Mouse (Mus musculus) liver, embryonic 14.5 days (tissue): ENCODE results near the gene Elp4. TPM values are rescaled to one million over a fixed set of nuclear protein-coding genes. Genes with fewer than 3 reads are reported as not detected.

Experiments used
- ATAC-seq: fragments of 200-750 bp; cut with Nextera tagmentation; 2 replicates; pipeline ENCODE4 v1.8.0; 2017; ENCODE audit warnings: moderate number of reproducible peaks, mild to moderate bottlenecking, moderate library complexity; ENCODE audit not compliant: insufficient read depth
- DNase-seq, 3 experiments: peaks; one replicate each; pipeline ENCODE4 v3.0.0-alpha.2; 2012 to 2013; ENCODE audit warnings: low read depth in 3 of 3, low spot score in 3 of 3
- H3K27ac ChIP-seq: fragments of 300-500 bp; sonication (generic); 2 replicates; pipeline ENCODE4 v1.5.1; 2014; ENCODE audit warnings: moderate library complexity, mild to moderate bottlenecking, control low read depth, inconsistent platforms
- H3K27me3 ChIP-seq: fragments of 300-500 bp; sonication (generic); 2 replicates; pipeline ENCODE4 v1.6.1; 2014; ENCODE audit warnings: mild to moderate bottlenecking, low read length, moderate library complexity; ENCODE audit not compliant: control insufficient read depth, insufficient read depth
- H3K36me3 ChIP-seq: fragments of 300-500 bp; sonication (generic); replicated peaks from 2 replicates; pipeline ENCODE4 v1.6.1; 2014; ENCODE audit warnings: low read depth; ENCODE audit not compliant: control insufficient read depth, insufficient read depth
- H3K4me1 ChIP-seq, 2 experiments: fragments of 200-500 bp in 1 of 2; fragments of 300-500 bp in 1 of 2; sonication (generic) in 1 of 2; replicated peaks; 2 replicates each; pipeline ENCODE4 v1.6.1; 2012 to 2014; ENCODE audit warnings: antibody characterized with exemption in 1 of 2, inconsistent platforms in 1 of 2, low read length in 1 of 2; ENCODE audit not compliant: control insufficient read depth in 2 of 2, insufficient read depth in 2 of 2
- H3K4me2 ChIP-seq: fragments of 300-500 bp; sonication (generic); 2 replicates; pipeline ENCODE4 v1.6.1; 2014; ENCODE audit warnings: low read depth, mild to moderate bottlenecking, control low read depth, moderate library complexity
- H3K4me3 ChIP-seq, 2 experiments: fragments of 200-500 bp in 1 of 2; fragments of 300-500 bp in 1 of 2; sonication (generic) in 1 of 2; 2 replicates each; pipeline ENCODE4 v1.5.1; 2012 to 2014; ENCODE audit warnings: low read depth in 2 of 2, low read length in 2 of 2, mild to moderate bottlenecking in 2 of 2, control low read depth in 1 of 2, inconsistent platforms in 1 of 2, moderate library complexity in 1 of 2; ENCODE audit not compliant: insufficient read depth in 1 of 2
- H3K9ac ChIP-seq: fragments of 300-500 bp; sonication (generic); replicated peaks from 2 replicates; pipeline ENCODE4 v1.6.1; 2014; ENCODE audit warnings: mild to moderate bottlenecking, control low read depth, moderate library complexity
- H3K9me3 ChIP-seq: fragments of 300-500 bp; sonication (generic); 2 replicates; pipeline ENCODE4 v1.6.1; 2016; ENCODE audit warnings: low read length, mixed read lengths; ENCODE audit not compliant: control insufficient read depth
- CTCF ChIP-seq: IDR thresholded peaks from 2 replicates; pipeline ENCODE4 v1.5.1; 2016; ENCODE audit warnings: antibody characterized with exemption, low read depth, control low read depth
- EP300 ChIP-seq: IDR thresholded peaks from 2 replicates; pipeline ENCODE4 v1.6.1; 2016; ENCODE audit warnings: antibody characterized with exemption, low read depth
- WGBS: fragments of 180-500 bp; shearing (Covaris S2); extraction: QIAGEN DNeasy Blood & Tissue Kit; methylation state at CpG from one replicate; pipeline ENCODE4 v1.1.7; 2014; ENCODE audit not compliant: insufficient replicate concordance; 5-methylcytosine and 5-hydroxymethylcytosine counted together
- polyA plus RNA-seq, 2 experiments: library from polyadenylated mRNA; depleted of rRNA in 1 of 2; stranded (reverse) in 1 of 2; unstranded in 1 of 2; fragments of >200 nt; fragmentation: Nextera tagmentation in 1 of 2; extraction: Ambion mirVana in 1 of 2; gene quantifications; 2 replicates each; pipeline versions ENCODE4 v1.2.1 to v1.2.3; 2012 to 2014

The Elp4 gene
- polyA plus RNA-seq, 2 experiments: 5.3 to 11.8 TPM

GRCm38 (mm10) chr2:105680999-105681710, 223.2 kb downstream of the Elp4 start:
- Histone ChIP-seq H3K36me3 (no peaks in the 10 kb centered on the region), H3K4me2 (no peak overlapping the region), H3K9me3 (no peaks in the 10 kb centered on the region), H3K27me3 (peaks cover 96% of the 10 kb centered on the region), H3K9ac (no peak overlapping the region), H3K4me3 (no peak overlapping the region), H3K4me1 (no peaks in the 10 kb centered on the region), H3K27ac (no peak overlapping the region)
- no peak for TF ChIP-seq CTCF
- DNase-seq (no peak), ATAC-seq (no peak)
- 3% methylated on average over 30 of the region's 30 CpGs for WGBS

- ATAC-seq (no peak), DNase-seq (no peak)
- H3K27me3 ChIP-seq: peaks cover 96% of the 10 kb centered on the region
- no peak for TF ChIP-seq EP300
- TF ChIP-seq CTCF: no peak
- H3K4me3 ChIP-seq: no peak overlapping the region
- WGBS: 5% methylated on average over 24 of the region's 24 CpGs
- no peak overlapping the region for H3K4me2 ChIP-seq
- no peak overlapping the region for H3K27ac ChIP-seq
- H3K9me3 ChIP-seq: no peaks in the 10 kb centered on the region
- H3K4me1 ChIP-seq: no peaks in the 10 kb centered on the region
- H3K36me3 ChIP-seq: no peaks in the 10 kb centered on the region
- H3K9ac ChIP-seq: no peak overlapping the region
These were observed 224.0 kb downstream of the Elp4 start for GRCm38 (mm10) chr2:105680146-105680998.

GRCm38 (mm10) chr2:105679331-105679730, 225.0 kb downstream of the Elp4 start:
- H3K4me2 ChIP-seq: no peak overlapping the region
- ATAC-seq (no peak), DNase-seq (no peak)
- H3K36me3 ChIP-seq: no peaks in the 10 kb centered on the region
- WGBS: 3% methylated on average over 2 of the region's 2 CpGs
- no peak overlapping the region for H3K4me3 ChIP-seq
- no peaks in the 10 kb centered on the region for H3K4me1 ChIP-seq
- no peak overlapping the region for H3K27ac ChIP-seq
- TF ChIP-seq CTCF: no peak
- no peak for TF ChIP-seq EP300
- H3K9me3 ChIP-seq: no peaks in the 10 kb centered on the region
- H3K9ac ChIP-seq: no peak overlapping the region
- peaks cover 98% of the 10 kb centered on the region for H3K27me3 ChIP-seq

- Histone ChIP-seq H3K4me3 (no peak overlapping the region), H3K9me3 (no peaks in the 10 kb centered on the region), H3K4me2 (no peak overlapping the region), H3K27ac (no peak overlapping the region), H3K4me1 (no peaks in the 10 kb centered on the region), H3K36me3 (no peaks in the 10 kb centered on the region), H3K9ac (no peak overlapping the region), H3K27me3 (peaks cover 98% of the 10 kb centered on the region)
- no peak for DNase-seq
- no peak for ATAC-seq
- TF ChIP-seq EP300: no peak
- TF ChIP-seq CTCF: no peak
- WGBS: under 1% methylated on average over 7 of the region's 7 CpGs
These were observed 225.5 kb downstream of the Elp4 start for GRCm38 (mm10) chr2:105678880-105679321.

- DNase-seq: no peak
- H3K9me3 ChIP-seq: no peaks in the 10 kb centered on the region
- H3K9ac ChIP-seq: no peak overlapping the region
- H3K36me3 ChIP-seq: no peaks in the 10 kb centered on the region
- no peak overlapping the region for H3K27ac ChIP-seq
- TF ChIP-seq EP300: no peak
- no peak for TF ChIP-seq CTCF
- ATAC-seq: no peak
- H3K27me3 ChIP-seq: peaks cover 99% of the 10 kb centered on the region
- H3K4me2 ChIP-seq: no peak overlapping the region
- 1% methylated on average over 4 of the region's 4 CpGs for WGBS
- H3K4me1 ChIP-seq: no peaks in the 10 kb centered on the region
- H3K4me3 ChIP-seq: no peak overlapping the region
These were observed 226.1 kb downstream of the Elp4 start for GRCm38 (mm10) chr2:105678306-105678705.
